28 mouse cellular contexts compared by ENCODE assay signal in genomic region chr9:84031406-84031805, GRCm38 (mm10).
"Had no signal": no experiment of that assay in that cellular context is flagged by ENCODE, and none has a peak within 500 bp of the region (broad histone marks: within the 10 kb centered on the region; RNA-seq: fewer than 3 reads in every experiment).

No protein-coding gene starts in this region.

- H3K4me2 ChIP-seq: heart, embryonic 11.5 days; heart, embryonic 13.5 days; heart, embryonic 15.5 days; hindbrain, embryonic 12.5 days; hindbrain, embryonic 14.5 days; intestine, embryonic 15.5 days; limb, embryonic 12.5 days; liver, embryonic 11.5 days; liver, embryonic 13.5 days had no signal

- H3K27me3 ChIP-seq: heart, embryonic 13.5 days; heart, embryonic 15.5 days; hindbrain, embryonic 12.5 days; intestine, embryonic 15.5 days; limb, embryonic 12.5 days; liver, embryonic 13.5 days had no signal

- H3K4me1 ChIP-seq: intestine, embryonic 15.5 days; liver, embryonic 13.5 days had no signal

- DNase-seq: gastrocnemius, adult 2 months; gastrocnemius, postnatal 10 days; gastrocnemius, postnatal 25 days; heart, adult 2 months; heart, postnatal 14 days; heart, postnatal 36 days; kidney, adult 18-20 months; kidney, adult 8-10 months; kidney, postnatal 10 days; kidney, postnatal 25 days; kidney, postnatal 4 days; liver; liver, embryonic 13.5 days had no signal

- ATAC-seq: hindbrain, embryonic 16.5 days; inflammation-experienced regulatory T-cells, adult 6 months; intestine, postnatal 0 days had no signal

- H3K4me3 ChIP-seq: gastrocnemius, adult 2 months; heart, adult 2 months; heart, embryonic 13.5 days; heart, embryonic 15.5 days; hindbrain, embryonic 10.5 days; hindbrain, embryonic 12.5 days; intestine, embryonic 15.5 days; layer of hippocampus, adult 2 months; left cerebral cortex, adult 2 months; limb, embryonic 10.5 days; limb, embryonic 12.5 days; liver, embryonic 13.5 days had no signal

- H3K9me3 ChIP-seq: heart, embryonic 13.5 days; heart, embryonic 15.5 days; hindbrain, embryonic 10.5 days; hindbrain, embryonic 12.5 days; intestine, embryonic 15.5 days; limb, embryonic 10.5 days; limb, embryonic 12.5 days; liver, embryonic 13.5 days had no signal

- H3K9ac ChIP-seq: heart, embryonic 13.5 days; heart, embryonic 15.5 days; hindbrain, embryonic 12.5 days; hindbrain, embryonic 14.5 days; intestine, embryonic 15.5 days; limb, embryonic 12.5 days; liver, embryonic 13.5 days had no signal

- H3K27ac ChIP-seq: gastrocnemius, adult 2 months; heart, adult 2 months; heart, embryonic 13.5 days; hindbrain, embryonic 14.5 days; intestine, embryonic 15.5 days; layer of hippocampus, adult 2 months; left cerebral cortex, adult 2 months; limb, embryonic 10.5 days; limb, embryonic 12.5 days; liver, embryonic 13.5 days had no signal

- H3K36me3 ChIP-seq: heart, embryonic 13.5 days; heart, embryonic 15.5 days; hindbrain, embryonic 10.5 days; hindbrain, embryonic 12.5 days; intestine, embryonic 15.5 days; limb, embryonic 10.5 days; limb, embryonic 12.5 days; liver, embryonic 13.5 days had no signal
